Mouse (Mus musculus): ENCODE data around the gene Stard10.

DNA sequence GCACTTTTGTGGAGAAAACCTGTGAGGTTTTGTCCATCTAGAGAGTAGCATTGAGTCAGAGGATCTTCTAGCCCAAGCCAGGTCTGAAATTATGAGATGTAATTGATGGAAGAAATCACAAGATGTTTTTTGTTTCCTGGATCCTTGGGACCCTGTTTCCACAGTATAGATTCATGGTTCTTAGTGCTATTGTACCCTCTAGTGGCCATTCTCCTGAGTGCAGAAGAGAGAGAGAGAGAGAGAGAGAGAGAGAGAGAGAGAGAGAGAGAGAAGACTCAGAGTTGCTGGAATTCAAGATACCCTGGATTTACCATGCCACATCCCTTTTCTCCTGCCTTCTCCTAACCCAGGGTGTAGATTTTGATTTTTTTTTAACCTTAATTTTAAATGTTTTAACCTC, 57.3 kb downstream of the Stard10 start:
- TF ChIP-seq CTCF (IDR thresholded peaks at IDR 0.05; ENCODE audit: control insufficient read depth, insufficient read depth, low read length) (no peak), POLR2A (IDR thresholded peaks at IDR 0.05; ENCODE audit: borderline replicate concordance, control insufficient read depth, low read depth, low read length) (no peak)

Data from bone marrow, adult 2 months (tissue).